Mouse (Mus musculus): ENCODE results near the gene Fez1.

DNA sequence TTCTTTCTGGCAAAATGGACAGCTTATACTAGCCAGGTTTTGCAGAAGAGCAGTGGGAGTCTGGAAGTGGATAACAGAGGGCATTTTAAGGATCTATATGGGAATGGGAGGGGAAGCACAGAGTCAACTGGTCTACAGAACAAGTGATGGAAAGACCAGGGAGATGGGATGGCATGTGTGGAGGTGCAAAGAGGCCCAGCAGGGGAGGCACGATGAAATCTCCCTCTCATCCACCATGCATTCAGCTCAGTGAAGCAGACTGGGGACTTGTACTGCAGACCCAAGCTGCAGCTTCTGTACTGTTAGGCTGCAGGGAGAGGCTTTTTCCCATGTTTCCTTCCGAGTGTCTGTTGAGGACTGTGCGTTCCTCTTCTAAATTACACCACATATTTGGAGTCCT is 12.2 kb downstream of the Fez1 start:
- TF ChIP-seq MAFK (IDR thresholded peaks at IDR 0.05; ENCODE audit: insufficient read depth, low read depth, low read length) (no peak), ZNF384 (IDR thresholded peaks at IDR 0.05; ENCODE audit: low read depth, low read length) (no peak), ZC3H11A (IDR thresholded peaks at IDR 0.05; ENCODE audit: borderline replicate concordance, low read depth, low read length) (no peak)
